Comparison of ENCODE assay signal across 8 mouse cellular contexts in the genomic region with DNA sequence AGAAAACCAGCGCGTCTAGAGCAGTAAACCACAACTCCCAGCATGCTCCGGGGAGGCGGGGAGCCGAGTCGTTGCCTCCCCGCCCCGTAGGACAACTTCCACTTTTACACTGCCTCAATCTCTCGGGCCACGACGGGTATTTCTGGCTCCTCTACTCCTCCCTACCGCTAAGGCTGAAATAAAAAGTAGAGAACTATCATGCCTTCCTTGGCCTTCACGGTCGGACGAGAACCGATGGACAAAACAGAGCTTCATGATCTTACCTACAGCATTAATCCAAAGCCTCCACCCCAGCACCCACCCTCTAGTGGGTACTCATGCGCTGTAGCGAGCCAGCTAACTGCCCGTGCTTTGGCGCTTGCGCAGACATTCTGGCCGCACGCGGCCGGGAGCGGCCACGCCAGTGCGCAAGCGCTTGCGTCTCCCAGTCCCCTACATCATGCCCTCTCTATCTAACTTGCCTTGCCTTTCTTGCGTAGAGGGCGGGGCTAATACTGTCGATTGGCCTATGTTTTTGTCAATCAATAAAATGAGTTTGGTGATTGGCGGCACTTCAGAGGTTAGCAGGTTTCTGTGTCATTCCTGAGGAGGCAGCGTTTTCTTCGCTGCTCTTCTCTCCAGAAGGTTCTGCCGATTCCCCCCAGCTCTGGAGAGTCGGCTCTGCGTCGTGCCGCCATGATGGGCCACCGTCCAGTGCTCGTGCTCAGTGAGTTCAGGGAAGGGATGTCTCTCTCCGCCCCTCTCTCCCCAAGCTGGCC. TPM values are rescaled to one million over a fixed set of nuclear protein-coding genes. Genes with fewer than 3 reads are reported as not detected.
DNase-seq lines count a peak whose midpoint lies in the region; ATAC-seq lines count a peak whose summit lies in the region.

A gene (minus strand): TSS at position 439 of the 758 bp plus-strand sequence.
A gene (plus strand): TSS at position 556 of the 758 bp plus-strand sequence.

- peak; percentile 83 for ATAC-seq in megakaryocyte progenitor cell, adult 5-6 weeks (replicated peaks; ENCODE audit: poor library complexity)

- DNase-seq in adipocyte (ENCODE audit: low spot score) = peak; percentile 99
- peak; percentile 98 for DNase-seq in embryo, embryonic 10 days (ENCODE audit: low spot score)
- peak; percentile 94 for DNase-seq in gastrocnemius, postnatal 10 days
- DNase-seq in induced T-regulatory cell, adult 2 months (ENCODE audit: low read depth) = peak; percentile 99
- DNase-seq in left cerebral cortex, adult 9 months (ENCODE audit: low spot score in 2 of 2) = peak; percentile 97 to 99
- DNase-seq in right cerebral cortex, postnatal 14 days = peak; percentile 90
- peak; percentile 88 to 95 for DNase-seq in urinary bladder, postnatal 36 days (ENCODE audit: low spot score in 2 of 2)

RNA-seq across cellular contexts. Expression of the first gene that starts in this region (rescaled TPM):
- 1 to 10 TPM; 8.7 to 9.5 TPM for total RNA-seq in gastrocnemius, postnatal 10 days (2021)
- 10.3 and 12.2 TPM in 2 replicates for total RNA-seq in megakaryocyte progenitor cell, adult 5-6 weeks (2015)
- total RNA-seq in megakaryocyte progenitor cell, adult 5-6 weeks (2017) = 4.1 and 5.3 TPM in 2 replicates

RNA-seq across cellular contexts. Expression of the second gene that starts in this region (rescaled TPM):
- 100 to 1,000 TPM; 177 to 190 TPM for total RNA-seq in gastrocnemius, postnatal 10 days (2021)
- total RNA-seq in megakaryocyte progenitor cell, adult 5-6 weeks (2015) = 620 and 719 TPM in 2 replicates
- 355 and 383 TPM in 2 replicates for total RNA-seq in megakaryocyte progenitor cell, adult 5-6 weeks (2017)

Comparison
In these comparisons a context has a peak if more than half of its experiments do, and no peak if none do; other contexts are left out.
1. Peak in every context shown above with its lines: DNase-seq and ATAC-seq.